Mouse (Mus musculus) liver, postnatal 0 days (tissue): ENCODE measurements at regions not wholly inside any gene's neighbourhood (a gene's known extent, or its start where the extent isn't known, plus 50 kb on each side); places are given as distances from the start of the nearest gene placed in this dataset.

Source experiments
- CTCF ChIP-seq: sonication (generic); IDR thresholded peaks from 2 replicates; pipeline ENCODE4 v1.5.1; 2016; ENCODE audit warnings: antibody characterized with exemption, low read depth
- EP300 ChIP-seq: IDR thresholded peaks from 2 replicates; pipeline ENCODE4 v1.6.1; 2016; ENCODE audit warnings: antibody characterized with exemption, low read depth, mild to moderate bottlenecking

DNA sequence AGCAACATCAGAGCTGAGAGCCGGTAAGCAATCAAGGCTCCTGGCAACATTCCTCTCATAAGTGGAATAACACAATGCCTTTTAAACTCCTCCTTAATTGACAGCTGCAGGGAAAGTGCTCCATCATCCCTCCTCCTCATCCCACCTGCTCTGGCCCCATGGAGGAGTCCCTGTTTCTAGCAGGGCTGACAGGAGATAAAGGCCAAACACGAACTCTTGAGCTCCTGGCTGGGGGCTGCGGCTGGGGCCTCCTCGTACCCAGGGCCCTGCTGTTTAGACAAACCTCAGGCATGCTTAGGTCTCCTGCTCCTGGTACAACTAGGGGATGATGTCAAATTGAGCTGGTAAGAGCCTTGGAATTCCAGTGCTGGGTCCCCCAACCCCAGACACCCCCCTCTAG lies 66.2 kb upstream of the Podxl start:
- no peak for TF ChIP-seq EP300
- TF ChIP-seq CTCF: no peak
